Mouse (Mus musculus) brain, embryonic 14.5 days (tissue): ENCODE measurements at regions not wholly inside any gene's neighbourhood (a gene's known extent, or its start where the extent isn't known, plus 50 kb on each side); places are given as distances from the start of the nearest gene placed in this dataset.

Experiments
- CTCF ChIP-seq: fragments of 200-500 bp; IDR thresholded peaks from 2 replicates; pipeline ENCODE4 v1.5.1; 2012; ENCODE audit warnings: inconsistent platforms, mild to moderate bottlenecking, moderate library complexity, borderline replicate concordance; ENCODE audit not compliant: insufficient read depth, insufficient read length; ENCODE audit errors: extremely low read depth
- POLR2A ChIP-seq: fragments of 200-500 bp; IDR thresholded peaks from 2 replicates; pipeline ENCODE4 v1.6.1; 2012; ENCODE audit warnings: mild to moderate bottlenecking, inconsistent platforms, borderline replicate concordance; ENCODE audit not compliant: poor library complexity, insufficient read depth, insufficient read length, severe bottlenecking; ENCODE audit errors: extremely low read depth

GRCm38 (mm10) chr8:87417466-87417865 lies 54.9 kb downstream of the Cbln1 start:
- TF ChIP-seq CTCF, result no peak
- TF ChIP-seq POLR2A, result no peak
